Mouse (Mus musculus) kidney, postnatal 4 days (tissue): ENCODE data around the gene Srcin1.
A peak's percentile ranks its signal among the peaks of the same experiment; 100 is the strongest.

Experiments used
- DNase-seq, 2 experiments: peaks; one replicate each; pipeline ENCODE4 v3.0.0; 2021; ENCODE audit warnings: mixed read lengths in 2 of 2

The Srcin1 gene

DNA sequence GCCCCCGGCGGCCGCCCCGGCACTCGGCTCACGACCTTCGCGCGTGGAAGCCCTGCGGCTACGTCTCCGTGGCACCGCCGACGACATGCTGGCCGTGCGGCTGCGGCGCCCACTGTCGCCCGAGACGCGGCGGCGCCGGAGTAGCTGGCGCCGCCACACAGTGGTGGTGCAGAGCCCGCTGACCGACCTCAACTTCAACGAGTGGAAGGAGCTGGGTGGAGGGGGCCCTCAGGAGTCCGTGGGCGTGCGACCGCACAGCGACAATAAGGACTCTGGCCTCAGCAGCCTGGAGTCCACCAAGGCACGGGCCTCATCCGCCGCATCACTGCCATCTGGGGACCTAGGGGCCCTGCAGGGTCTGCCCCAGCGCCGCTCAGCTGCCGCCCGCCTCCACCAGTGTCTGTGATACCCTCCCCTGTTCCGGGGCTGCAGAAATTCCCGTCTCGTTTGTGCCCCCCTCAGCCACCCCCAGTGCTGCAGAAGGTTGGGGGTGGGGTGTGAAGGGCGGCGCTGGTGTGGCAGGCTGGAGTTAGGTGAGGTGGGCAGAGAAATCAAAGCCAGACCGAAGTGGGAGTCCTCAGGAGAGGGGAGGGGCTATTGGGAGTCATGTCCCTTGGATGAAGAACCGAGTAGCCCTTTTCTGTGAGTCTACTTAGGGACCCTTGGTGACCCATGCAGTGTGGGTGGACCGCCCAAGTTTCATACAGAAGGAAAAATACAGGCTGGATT lies 75.1 kb downstream of the Srcin1 start:
- DNase-seq, result peak in 1 of 2 experiments; percentile 40

DNA sequence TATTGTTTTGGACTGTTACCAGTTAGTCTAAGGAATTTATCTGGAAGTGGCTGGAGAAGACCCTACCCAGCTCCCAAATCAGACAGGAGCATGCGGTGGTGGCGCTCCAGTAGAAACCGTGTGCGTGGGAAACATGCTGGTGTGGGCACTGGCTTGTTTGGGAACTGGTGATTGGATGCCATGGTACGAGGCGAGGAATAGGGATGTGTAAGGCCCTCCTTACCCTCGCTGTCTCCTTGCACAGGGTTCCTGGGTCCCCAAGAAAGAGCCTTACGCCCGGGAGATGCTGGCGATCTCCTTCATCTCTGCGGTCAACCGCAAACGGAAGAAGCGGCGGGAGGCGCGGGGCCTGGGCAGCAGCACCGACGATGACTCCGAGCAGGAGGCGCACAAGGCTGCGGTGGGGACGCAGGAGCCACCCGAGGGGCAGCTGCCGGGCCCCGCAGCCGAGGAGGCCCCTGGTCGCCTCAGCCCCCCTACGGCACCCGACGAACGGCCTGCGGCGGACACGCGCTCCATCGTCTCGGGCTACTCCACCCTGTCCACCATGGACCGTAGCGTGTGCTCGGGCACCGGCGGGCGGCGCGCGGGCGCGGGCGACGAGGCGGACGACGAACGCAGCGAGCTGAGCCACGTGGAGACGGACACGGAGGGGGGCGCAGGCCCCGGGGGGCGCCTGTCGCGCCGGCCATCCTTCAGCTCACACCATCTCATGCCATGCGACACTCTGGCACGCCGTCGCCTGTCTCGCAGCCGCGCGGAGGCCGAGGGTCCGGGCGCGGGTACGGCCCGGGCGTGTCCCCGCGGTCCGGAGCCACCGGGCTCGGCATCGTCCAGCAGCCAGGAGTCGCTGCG lies 75.9 kb downstream of the Srcin1 start, which contains the start of gene 4933428G20Rik:
Gene 4933428G20Rik (minus strand): TSS at position 476 of the 855 bp plus-strand sequence.
- DNase-seq, result peak in 1 of 2 experiments; percentile 27

DNA sequence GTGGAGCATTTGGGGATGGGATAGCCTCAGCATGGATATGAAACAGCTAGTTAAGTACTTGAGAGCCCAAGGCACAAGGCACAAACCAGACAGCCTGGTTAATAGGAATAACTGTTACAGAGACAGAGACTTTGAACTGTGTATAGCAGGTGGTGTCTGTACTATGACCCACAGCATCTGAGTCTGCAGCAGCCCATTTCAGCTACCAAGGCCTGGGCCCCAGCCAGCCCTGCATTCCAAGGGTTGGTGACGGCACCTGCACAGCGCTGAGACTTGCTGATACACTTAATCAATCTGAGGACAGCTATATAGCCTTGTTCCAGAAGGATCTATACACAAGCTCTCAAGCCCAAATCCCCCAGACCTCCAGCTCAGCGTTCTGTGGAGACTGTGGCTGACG lies 78.4 kb downstream of the Srcin1 start:
- peak in 1 of 2 experiments; percentile 52 for DNase-seq

DNA sequence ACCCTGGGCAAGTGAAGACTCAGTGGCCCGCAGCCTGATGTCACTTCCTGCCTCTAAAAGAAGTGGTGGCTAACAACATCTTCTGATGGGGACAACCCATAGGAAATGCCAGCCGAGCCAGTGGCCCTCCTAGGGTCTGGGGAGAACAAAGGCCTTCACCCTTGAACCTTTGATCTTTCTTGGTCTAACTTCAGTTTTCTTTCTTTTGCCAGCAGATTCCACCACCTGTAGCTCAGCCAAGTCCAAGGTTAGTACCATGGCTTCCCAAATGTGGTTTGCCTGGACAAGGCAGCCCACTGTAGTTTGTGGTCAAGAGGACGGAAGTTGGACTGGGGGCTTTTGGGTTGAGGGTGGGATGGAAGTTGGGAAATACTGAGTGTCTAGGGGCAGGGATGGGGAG lies 83.2 kb downstream of the Srcin1 start:
- no peak for DNase-seq

DNA sequence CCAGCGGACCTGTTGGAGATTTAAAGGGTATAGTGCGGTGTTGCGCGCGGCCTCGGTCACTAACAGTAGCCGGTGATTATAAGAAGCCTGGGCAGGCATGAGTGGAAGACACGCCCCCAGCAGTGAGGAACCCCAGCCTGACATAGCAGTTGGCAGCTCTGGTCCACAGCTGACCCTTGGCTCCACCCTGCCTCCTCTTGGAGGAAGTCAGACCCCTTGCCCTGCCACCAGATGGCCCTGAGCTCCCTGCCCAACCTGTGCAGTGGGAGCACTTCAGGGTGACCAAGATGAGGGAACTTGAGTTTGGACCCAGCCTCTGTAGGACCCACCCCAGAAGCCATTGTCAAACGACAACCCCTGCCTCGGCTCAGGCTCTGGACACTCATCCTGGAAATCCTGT lies 84.3 kb downstream of the Srcin1 start:
- DNase-seq, result peak in 1 of 2 experiments; percentile 35

DNA sequence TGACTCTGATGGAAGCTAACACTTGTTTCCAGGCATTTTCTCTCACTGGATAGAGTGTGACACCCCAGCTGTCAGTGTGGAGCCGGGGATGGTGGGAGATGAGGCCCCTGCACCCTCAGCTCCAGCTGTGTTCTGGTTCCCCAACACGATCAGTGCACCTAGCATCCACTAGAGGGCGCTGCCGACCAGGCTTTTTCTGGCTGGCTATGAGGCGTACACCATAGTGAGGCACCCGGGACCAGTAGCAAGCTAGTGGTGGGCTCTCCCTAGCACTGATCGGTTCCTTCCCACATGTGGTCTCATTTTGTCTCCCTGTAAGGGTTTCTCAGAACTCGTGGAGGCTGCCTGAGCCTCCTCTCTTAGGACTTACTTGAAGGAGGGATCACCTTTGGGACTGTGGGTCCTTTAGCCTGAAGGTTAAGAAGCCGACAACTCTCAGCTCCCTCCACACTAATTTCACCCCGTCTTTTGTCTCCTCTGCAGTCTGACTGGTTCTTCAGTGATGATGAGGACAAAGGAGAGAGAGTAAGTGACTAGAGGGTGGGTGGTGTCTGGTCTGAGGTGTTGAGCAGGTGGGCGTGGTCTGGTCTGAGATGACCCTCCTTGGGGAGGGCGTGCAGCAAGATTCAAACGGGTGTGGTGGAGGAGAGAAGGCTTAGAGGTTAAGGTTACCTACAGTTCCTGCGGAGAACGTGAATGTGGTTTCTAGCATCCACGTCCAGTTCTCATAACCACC lies 86.2 kb downstream of the Srcin1 start:
- DNase-seq, result peak; percentile 87 to 88

DNA sequence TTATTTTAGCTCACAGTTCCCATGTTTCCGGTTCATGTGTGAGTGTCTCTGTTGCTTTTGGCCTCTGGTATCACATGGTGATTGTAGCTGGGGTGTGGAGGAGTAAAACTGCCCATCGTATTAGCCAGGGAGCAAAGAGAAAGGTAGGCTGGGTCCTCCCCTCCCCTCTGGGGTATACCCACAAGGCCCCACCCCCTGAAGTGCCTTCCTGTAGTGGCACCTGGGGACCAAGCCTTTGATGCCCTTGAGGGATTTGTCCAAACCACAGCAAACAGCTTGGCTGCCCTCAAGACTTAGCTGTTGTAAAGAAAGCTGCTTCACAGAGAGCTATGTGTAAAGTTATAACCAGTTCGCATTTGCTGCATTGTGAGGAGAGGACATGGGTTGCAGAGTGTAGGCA lies 88.3 kb downstream of the Srcin1 start:
- DNase-seq, result no peak

DNA sequence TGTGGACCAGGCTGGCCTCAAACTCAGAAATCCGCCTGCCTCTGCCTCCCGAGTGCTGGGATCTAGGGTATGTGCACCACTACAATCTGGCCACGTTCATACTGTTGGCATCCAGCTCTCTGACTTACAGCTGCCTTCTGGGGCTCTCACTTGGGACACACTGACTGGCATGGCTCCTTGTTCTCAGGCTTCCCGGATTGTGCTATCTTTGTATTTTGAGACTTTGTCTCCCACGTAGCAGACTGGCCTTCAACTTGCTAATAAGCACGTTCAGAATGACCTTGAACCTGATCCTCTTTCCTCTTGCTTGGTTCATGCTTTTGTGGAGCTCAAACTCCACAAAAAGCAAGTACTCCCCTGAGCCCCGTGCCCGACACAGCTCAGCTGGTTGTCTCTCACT lies 90.3 kb downstream of the Srcin1 start:
- no peak for DNase-seq

DNA sequence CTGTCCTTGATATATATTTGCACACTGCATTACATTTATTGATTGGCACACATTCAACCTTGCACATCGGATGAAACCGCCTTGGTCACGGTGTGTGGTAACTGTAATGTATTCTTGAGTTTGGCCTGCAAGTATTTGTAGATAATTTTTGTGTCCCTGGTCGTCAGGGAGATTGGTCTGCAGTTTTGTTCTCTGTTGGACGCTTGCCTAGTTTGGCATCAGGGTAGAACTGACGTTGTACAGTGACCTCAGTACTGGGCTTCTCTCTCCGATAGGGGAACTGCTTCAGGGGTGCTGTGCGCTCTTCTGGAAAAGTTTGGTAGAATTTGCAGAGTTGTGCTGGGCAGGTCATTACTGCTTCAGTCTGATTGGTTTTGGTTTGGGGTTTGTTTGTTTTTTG lies 96.2 kb downstream of the Srcin1 start:
- no peak for DNase-seq

DNA sequence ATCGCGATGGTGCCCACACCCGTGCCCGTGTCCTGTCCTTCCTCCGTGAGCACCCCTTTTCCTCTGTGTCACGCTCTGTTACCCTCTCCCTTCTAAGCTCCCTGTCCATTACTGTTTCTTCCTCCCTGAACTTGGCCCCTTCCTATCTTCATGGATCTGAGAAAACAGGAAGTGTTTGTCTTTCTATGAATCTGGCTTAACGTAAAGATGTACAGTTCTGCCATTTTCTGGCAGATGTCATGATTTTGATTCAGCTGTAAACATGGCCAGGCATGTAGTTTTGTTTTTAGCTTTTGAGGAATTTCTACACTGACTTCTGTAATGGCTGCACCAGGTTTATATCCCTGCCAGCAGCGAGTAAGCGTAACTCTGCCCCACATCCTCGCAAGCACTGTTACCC lies 96.9 kb downstream of the Srcin1 start:
- no peak for DNase-seq

DNA sequence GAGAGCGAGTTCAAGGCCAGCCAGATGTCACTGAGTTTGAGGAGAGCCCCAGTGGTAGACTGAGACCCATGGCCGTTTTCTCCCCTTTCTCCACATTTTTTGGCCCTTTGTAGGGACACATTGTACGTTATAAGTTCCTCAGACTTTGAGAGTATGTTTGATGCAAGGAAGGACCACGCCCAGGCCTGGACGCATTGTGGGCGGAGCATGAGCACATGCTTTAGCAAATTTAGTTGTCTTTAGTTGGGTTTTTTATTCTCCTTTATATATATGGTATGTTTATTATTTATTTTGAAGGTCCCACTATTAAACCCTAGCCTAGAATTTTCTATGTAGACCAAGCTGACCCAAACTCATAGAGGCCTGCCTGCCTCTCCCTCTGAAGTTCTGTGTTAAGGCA lies 97.6 kb downstream of the Srcin1 start:
- DNase-seq, result no peak

DNA sequence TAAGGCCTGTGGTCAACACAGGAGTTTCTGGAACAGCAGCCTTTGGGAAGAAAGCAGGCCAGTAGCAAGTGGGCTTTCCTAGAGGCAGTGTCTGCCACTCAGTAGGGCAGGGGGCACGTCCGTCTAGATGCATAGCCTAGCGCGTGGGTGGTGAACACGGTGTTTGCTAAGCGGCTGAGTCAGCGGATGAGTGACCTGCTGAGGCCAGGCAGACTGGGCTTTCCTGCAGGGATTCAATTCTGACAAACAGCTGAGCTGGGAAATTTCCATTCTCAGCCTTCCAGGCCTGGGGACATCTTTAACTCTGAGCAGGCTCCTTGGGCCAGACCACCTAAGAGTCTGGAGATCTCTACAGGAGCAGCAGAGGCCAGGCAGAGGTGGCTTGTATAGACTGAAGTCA lies 98.6 kb downstream of the Srcin1 start:
- DNase-seq, result peak; percentile 43 to 55

DNA sequence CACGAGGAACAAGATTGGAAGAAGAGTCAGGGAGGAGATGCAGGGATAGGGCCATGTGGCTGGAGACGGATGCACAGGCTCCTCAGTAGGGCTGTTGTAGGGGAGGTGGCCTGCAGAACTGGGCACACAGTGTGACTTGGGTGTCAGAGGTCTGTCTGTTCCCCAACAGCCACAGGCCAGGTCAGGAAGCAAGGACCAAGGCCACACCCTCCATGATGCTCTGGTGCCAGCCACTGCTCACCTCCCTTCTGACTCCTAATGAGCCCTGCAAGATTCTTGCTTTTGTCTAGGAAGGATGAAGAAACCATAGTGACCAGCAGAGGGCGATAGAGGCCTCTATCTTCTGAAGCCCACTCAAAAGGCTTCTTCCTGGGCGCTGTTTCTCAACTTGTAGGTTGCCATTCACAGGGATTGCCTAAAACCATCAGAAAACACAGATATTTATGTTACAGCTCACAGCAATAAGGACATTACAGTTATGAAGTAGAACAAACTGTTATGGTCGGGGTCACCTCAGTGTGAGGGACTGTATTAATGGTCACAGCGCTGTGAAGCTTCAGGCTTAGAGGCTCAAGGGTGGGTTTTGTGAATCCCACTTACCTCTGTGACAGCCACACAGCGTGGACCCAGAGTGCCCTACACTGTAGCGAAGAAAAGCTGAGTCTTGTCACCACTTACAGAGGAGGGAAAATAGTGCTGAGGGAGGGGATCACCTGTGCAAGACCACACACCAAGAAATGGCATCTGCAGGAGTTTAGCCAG lies 99.5 kb downstream of the Srcin1 start:
- peak; percentile 77 to 83 for DNase-seq

DNA sequence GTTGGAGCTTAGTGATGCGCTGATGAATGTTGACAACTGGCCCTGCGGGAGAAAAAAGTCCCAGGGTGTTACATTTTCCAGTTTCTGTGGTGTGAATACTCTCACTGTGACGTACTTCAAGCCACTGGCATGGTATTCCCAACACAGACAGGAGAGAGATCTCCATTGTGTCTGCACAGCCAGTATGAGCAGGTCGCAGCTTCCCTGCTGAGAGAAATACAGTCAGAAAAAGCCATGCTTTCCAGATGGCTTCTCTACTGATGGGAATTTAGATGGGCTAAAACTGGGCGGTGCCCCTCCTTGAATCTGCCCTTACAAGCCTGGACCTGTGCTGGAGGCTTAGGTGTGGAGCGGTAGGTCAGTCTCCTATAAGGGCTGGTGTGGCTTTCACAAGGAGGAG lies 104.7 kb downstream of the Srcin1 start:
- no peak for DNase-seq

DNA sequence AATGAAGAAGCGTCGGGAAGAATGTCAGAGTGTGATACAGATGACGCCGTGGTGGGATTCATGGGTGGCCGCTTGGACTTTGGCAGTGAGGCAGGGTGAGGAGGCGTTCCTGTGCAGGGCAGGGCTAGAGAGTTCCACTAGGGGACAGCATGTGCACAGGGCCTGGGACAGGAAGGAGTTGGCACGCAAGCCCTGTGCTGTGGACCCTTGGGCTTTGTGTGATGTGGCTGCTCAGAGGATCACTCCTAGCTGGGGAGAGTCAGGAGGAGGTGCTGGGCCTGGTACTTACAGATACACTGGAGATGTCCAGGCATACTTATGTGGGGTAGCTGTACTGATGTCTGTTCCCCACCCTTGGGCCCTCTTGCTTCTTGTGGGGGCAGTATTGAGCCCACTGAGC lies 106.2 kb downstream of the Srcin1 start:
- DNase-seq, result no peak

DNA sequence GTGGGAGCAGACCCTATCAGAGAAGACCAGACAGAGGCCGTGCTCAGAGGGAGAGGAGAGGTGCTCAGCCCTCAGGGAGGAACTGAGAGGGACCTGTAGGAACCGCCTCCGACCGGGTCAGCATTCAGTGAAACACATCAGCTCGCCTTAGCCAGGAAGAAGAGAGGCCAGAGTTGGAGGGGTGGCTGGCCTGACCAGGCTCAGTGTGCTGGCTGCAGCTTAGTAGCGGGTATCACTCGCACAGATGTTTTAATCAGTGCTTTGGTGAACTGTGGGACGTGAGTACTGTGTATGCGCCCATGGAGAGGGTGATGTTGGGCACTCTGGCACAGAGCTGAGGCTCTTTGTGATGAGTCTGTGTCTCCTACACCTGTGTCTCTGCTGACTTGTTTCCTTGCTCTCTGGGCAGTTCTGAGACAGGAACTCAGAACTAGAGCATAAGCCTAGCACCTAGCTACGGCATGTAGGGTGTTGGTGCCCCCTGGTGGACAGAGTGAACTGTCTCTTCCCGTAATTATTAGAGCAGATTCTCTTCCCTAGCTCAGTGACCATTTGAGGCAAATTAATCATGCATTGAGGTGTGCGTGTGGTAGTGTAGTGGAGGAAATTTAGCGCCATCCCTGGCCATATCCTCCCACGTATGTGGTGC lies 107.2 kb downstream of the Srcin1 start:
- peak; percentile 93 for DNase-seq

DNA sequence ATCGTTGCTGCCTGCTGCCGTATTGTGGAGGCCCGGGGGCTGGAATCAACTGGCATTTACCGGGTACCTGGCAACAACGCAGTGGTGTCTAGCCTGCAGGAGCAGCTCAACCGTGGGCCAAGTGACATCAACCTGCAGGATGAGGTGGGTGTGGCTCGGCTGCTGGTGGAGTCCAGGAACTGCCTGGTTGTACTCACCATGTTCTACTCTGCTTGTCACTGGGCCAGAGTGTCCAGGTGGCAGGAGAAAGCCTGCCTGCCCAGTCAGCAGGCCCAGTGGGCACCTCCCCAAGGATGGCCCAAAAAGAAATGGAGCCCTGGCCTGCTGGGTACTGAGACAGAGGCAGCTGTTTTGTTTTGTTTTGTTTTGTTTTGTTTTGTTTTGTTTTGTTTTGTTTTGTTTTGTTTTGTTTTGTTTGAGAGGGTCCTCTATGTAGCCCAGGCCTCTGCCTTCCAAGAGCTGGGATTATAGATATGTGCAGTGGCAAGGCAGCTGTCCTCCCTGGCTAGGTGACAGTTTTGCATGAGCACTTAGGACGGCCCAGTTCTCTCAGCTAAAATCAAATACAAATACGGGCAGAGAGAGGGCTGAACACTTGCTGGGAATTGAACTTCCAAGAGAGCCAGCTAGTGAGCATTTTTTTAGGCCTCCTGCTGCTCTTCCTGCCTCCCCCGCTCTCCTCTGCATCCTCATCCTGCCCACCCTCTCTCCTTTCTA lies 109.4 kb downstream of the Srcin1 start:
- DNase-seq, result no peak

DNA sequence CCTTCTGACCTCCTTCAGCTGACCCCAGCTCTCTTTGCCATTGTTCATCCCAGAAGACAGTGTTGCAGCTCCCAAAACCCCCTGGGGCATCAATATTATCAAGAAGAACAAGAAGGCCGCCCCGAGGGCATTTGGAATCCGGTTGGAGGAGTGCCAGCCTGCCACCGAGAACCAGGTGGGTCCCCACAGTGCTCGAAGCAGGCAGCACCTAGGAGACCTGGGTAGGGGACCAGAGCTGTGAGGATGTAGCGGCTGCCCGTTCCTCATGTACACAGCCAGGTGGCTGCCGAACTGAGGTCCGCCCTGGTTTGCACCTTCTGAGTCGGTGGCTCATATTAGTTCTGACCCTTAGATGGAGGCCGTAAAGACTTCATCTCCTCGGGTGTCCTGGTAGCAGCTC lies 110.0 kb downstream of the Srcin1 start:
- no peak for DNase-seq

DNA sequence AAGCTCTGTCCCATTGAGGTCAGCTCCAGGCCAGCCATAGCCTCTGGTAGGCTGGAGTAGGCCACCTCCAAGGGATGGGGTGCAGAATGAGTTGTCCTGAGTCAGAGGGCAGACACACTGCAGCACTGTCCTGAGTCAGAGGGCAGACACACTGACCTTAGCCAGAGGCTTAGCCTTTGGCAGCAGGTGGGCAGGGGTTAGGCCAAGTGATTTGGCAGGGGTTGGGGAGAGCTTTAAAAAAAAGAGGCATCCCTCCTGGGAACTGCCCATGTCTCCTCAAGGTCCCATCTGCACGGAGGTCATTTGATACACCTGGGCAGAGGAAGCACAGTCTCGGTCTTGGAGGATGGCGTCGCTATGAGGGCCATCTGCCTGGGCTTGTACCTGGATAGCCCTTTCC lies 112.0 kb downstream of the Srcin1 start:
- no peak for DNase-seq

DNA sequence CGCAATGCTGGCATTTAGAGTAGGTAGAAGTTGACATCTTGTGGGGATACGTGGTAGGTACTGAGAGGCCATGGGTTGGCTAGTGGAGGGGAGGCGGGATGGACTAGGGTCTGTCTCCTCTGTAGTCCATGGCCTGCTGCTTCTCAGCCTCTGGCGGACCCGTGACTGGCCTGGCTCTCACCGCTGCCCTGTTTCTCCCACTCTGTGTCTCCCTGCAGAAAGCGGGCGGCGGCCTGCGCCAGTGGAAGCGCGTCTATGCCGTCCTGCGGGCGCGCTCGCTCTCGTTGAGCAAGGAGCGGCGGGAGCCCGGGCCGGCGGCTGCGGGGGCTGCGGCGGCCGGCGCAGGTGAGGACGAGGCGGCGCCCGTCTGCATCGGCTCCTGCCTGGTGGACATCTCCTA lies 112.8 kb downstream of the Srcin1 start:
- DNase-seq, result no peak

DNA sequence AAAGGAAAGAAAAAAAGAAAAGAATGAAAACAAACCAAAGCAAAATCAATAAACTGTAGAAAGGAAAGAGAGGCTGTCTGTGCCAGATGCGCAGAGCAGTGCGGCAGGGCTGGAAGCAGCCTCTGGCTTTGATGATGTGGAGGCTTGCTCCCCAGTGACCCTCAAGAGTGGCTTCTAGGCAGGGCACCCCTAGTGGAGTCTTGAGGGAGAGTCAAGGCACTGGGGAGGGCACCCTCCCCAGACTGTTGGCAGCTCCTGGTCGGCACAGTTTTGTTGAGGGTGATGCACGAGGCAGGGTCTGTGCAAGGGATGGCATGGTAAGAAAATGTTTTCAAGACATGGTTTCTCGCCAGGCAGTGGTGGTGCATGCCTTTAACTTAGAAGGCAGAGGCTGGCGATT lies 113.4 kb downstream of the Srcin1 start:
- DNase-seq, result no peak
